Mouse (Mus musculus) kidney, embryonic 16.5 days (tissue): ENCODE measurements around the gene Shank2. TPM values are rescaled to one million over a fixed set of nuclear protein-coding genes. Genes with fewer than 3 reads are reported as not detected.

Experiments
- ATAC-seq: fragments of 200-750 bp; cut with Nextera tagmentation; 2 replicates; pipeline ENCODE4 v1.8.0; 2017; ENCODE audit warnings: moderate TSS enrichment; ENCODE audit not compliant: low FRiP score, low TSS enrichment
- H3K27ac ChIP-seq: fragments of 300-500 bp; sonication (generic); 2 replicates; pipeline ENCODE4 v1.5.1; 2014; ENCODE audit warnings: low read length
- H3K27me3 ChIP-seq: fragments of 300-500 bp; sonication (generic); 2 replicates; pipeline ENCODE4 v1.6.1; 2014; ENCODE audit warnings: low read length, control low read depth, mixed read lengths; ENCODE audit not compliant: insufficient read depth
- H3K36me3 ChIP-seq: fragments of 300-500 bp; sonication (generic); 2 replicates; pipeline ENCODE4 v1.6.1; 2014; ENCODE audit warnings: low read length, control low read depth, mixed read lengths; ENCODE audit not compliant: insufficient read depth
- H3K4me1 ChIP-seq: fragments of 300-500 bp; sonication (generic); 2 replicates; pipeline ENCODE4 v1.6.1; 2014; ENCODE audit warnings: low read length, control low read depth, mixed read lengths; ENCODE audit not compliant: insufficient read depth
- H3K4me2 ChIP-seq: fragments of 300-500 bp; sonication (generic); replicated peaks from 2 replicates; pipeline ENCODE4 v1.6.1; 2014; ENCODE audit warnings: low read depth, low read length
- H3K4me3 ChIP-seq: fragments of 300-500 bp; sonication (generic); 2 replicates; pipeline ENCODE4 v1.5.1; 2014; ENCODE audit warnings: mild to moderate bottlenecking, low read length
- H3K9ac ChIP-seq: fragments of 300-500 bp; sonication (generic); replicated peaks from 2 replicates; pipeline ENCODE4 v1.6.1; 2014; ENCODE audit warnings: low read length
- H3K9me3 ChIP-seq: fragments of 300-500 bp; sonication (generic); 2 replicates; pipeline ENCODE4 v1.6.1; 2016; ENCODE audit warnings: low read length, control low read depth
- WGBS: fragments of 180-500 bp; shearing (Covaris S2); extraction: QIAGEN DNeasy Blood & Tissue Kit; methylation state at CpG from one replicate; pipeline ENCODE4 v1.1.7; 2014; 5-methylcytosine and 5-hydroxymethylcytosine counted together
- polyA plus RNA-seq: library from polyadenylated mRNA; unstranded; fragments of >200 nt; fragmentation: Nextera tagmentation; extraction: Ambion mirVana; gene quantifications from 2 replicates; pipeline ENCODE4 v1.2.1, GENCODE M21; 2015

Shank2 gene
- polyA plus RNA-seq, 1 experiment from 2014 or later: 4.0 TPM

GRCm38 (mm10) chr7:144285912-144286311 lies 284.2 kb downstream of the Shank2 start:
- H3K4me1 ChIP-seq: peaks cover 4% of the 10 kb centered on the region; the same call in 1 of the 2 replicates
- 0 out of 2 replicates have a peak, but pooled peaks cover 6% of the 10 kb centered on the region for H3K27me3 ChIP-seq
- H3K27ac ChIP-seq: no peak overlapping the region
- H3K36me3 ChIP-seq: no peaks in the 10 kb centered on the region
- ATAC-seq: no peak
- no peak overlapping the region for H3K9ac ChIP-seq
- H3K4me2 ChIP-seq: no peak overlapping the region
- H3K4me3 ChIP-seq: no peak overlapping the region
- WGBS: 86% methylated on average over 4 of the region's 4 CpGs
- H3K9me3 ChIP-seq: no peaks in the 10 kb centered on the region

GRCm38 (mm10) chr7:144287991-144288390 lies 286.3 kb downstream of the Shank2 start:
- no peaks in the 10 kb centered on the region for H3K36me3 ChIP-seq
- no peak overlapping the region for H3K9ac ChIP-seq
- peaks cover 4% of the 10 kb centered on the region; the same call in 1 of the 2 replicates for H3K4me1 ChIP-seq
- H3K27ac ChIP-seq: no peak overlapping the region
- 68% methylated on average over 6 of the region's 6 CpGs for WGBS
- no peaks in the 10 kb centered on the region for H3K9me3 ChIP-seq
- H3K4me2 ChIP-seq: no peak overlapping the region
- no peak for ATAC-seq
- no peak overlapping the region for H3K4me3 ChIP-seq
- H3K27me3 ChIP-seq: 0 out of 2 replicates have a peak, but pooled peaks cover 6% of the 10 kb centered on the region

- WGBS: 70% methylated on average over 7 of the region's 7 CpGs
- no peaks in the 10 kb centered on the region for H3K27me3 ChIP-seq
- no peaks in the 10 kb centered on the region for H3K9me3 ChIP-seq
- no peak for ATAC-seq
- H3K4me2 ChIP-seq: no peak overlapping the region
- H3K27ac ChIP-seq: no peak overlapping the region
- H3K4me3 ChIP-seq: no peak overlapping the region
- H3K4me1 ChIP-seq: no peaks in the 10 kb centered on the region
- H3K36me3 ChIP-seq: no peaks in the 10 kb centered on the region
- H3K9ac ChIP-seq: no peak overlapping the region
Observed at GRCm38 (mm10) chr7:144291478-144291877, 289.8 kb downstream of the Shank2 start.

- H3K9me3 ChIP-seq: no peaks in the 10 kb centered on the region
- H3K36me3 ChIP-seq: no peaks in the 10 kb centered on the region
- no peak overlapping the region for H3K9ac ChIP-seq
- no peaks in the 10 kb centered on the region for H3K27me3 ChIP-seq
- no peak overlapping the region for H3K4me2 ChIP-seq
- WGBS: 71% methylated on average over 3 of the region's 3 CpGs
- H3K27ac ChIP-seq: no peak overlapping the region
- H3K4me3 ChIP-seq: no peak overlapping the region
- no peaks in the 10 kb centered on the region for H3K4me1 ChIP-seq
- no peak for ATAC-seq
Observed at GRCm38 (mm10) chr7:144293611-144294010, 291.9 kb downstream of the Shank2 start.

GRCm38 (mm10) chr7:144294239-144295200 lies 292.8 kb downstream of the Shank2 start:
- 40% methylated on average over 13 of the region's 13 CpGs for WGBS
- no peaks in the 10 kb centered on the region for H3K27me3 ChIP-seq
- H3K36me3 ChIP-seq: no peaks in the 10 kb centered on the region
- ATAC-seq: no peak
- H3K4me1 ChIP-seq: no peaks in the 10 kb centered on the region
- H3K9ac ChIP-seq: no peak overlapping the region
- H3K27ac ChIP-seq: no peak overlapping the region
- no peak overlapping the region for H3K4me3 ChIP-seq
- H3K9me3 ChIP-seq: no peaks in the 10 kb centered on the region
- H3K4me2 ChIP-seq: no peak overlapping the region

GRCm38 (mm10) chr7:144299351-144299750 lies 297.6 kb downstream of the Shank2 start:
- WGBS: 84% methylated on average over 2 of the region's 2 CpGs
- no peak overlapping the region for H3K9ac ChIP-seq

GRCm38 (mm10) chr7:144301646-144302045 lies 299.9 kb downstream of the Shank2 start:
- Histone ChIP-seq H3K9me3 (no peaks in the 10 kb centered on the region), H3K36me3 (no peaks in the 10 kb centered on the region), H3K27me3 (no peaks in the 10 kb centered on the region), H3K4me3 (no peak overlapping the region), H3K4me1 (no peaks in the 10 kb centered on the region), H3K9ac (no peak overlapping the region), H3K4me2 (no peak overlapping the region), H3K27ac (no peak overlapping the region)
- WGBS: 74% methylated on average over 4 of the region's 4 CpGs
- ATAC-seq: no peak

More at GRCm38 (mm10) chr7:144299351-144299750, 297.6 kb downstream of the Shank2 start:
- Histone ChIP-seq H3K4me3 (no peak overlapping the region), H3K9me3 (no peaks in the 10 kb centered on the region), H3K4me2 (no peak overlapping the region), H3K27me3 (no peaks in the 10 kb centered on the region), H3K27ac (no peak overlapping the region), H3K36me3 (no peaks in the 10 kb centered on the region), H3K4me1 (no peaks in the 10 kb centered on the region)
- no peak for ATAC-seq

- Histone ChIP-seq H3K27me3 (no peaks in the 10 kb centered on the region), H3K9ac (no peak overlapping the region), H3K36me3 (no peaks in the 10 kb centered on the region), H3K4me3 (no peak overlapping the region), H3K27ac (no peak overlapping the region), H3K4me2 (no peak overlapping the region), H3K9me3 (no peaks in the 10 kb centered on the region), H3K4me1 (no peaks in the 10 kb centered on the region)
- no peak for ATAC-seq
- WGBS: 29% methylated on average over 5 of the region's 5 CpGs
Observed at GRCm38 (mm10) chr7:144302498-144302897, 300.8 kb downstream of the Shank2 start.

GRCm38 (mm10) chr7:144307853-144308409 lies 306.2 kb downstream of the Shank2 start:
- H3K4me3 ChIP-seq: no peak overlapping the region
- no peak overlapping the region for H3K9ac ChIP-seq
- 84% methylated on average over 10 of the region's 10 CpGs for WGBS
- no peaks in the 10 kb centered on the region for H3K9me3 ChIP-seq
- no peaks in the 10 kb centered on the region for H3K36me3 ChIP-seq
- H3K4me1 ChIP-seq: no peaks in the 10 kb centered on the region
- H3K27me3 ChIP-seq: no peaks in the 10 kb centered on the region
- ATAC-seq: no peak
- no peak overlapping the region for H3K4me2 ChIP-seq
- no peak overlapping the region for H3K27ac ChIP-seq
